Comparison of ENCODE assay signal across 11 mouse cellular contexts in the genomic region with DNA sequence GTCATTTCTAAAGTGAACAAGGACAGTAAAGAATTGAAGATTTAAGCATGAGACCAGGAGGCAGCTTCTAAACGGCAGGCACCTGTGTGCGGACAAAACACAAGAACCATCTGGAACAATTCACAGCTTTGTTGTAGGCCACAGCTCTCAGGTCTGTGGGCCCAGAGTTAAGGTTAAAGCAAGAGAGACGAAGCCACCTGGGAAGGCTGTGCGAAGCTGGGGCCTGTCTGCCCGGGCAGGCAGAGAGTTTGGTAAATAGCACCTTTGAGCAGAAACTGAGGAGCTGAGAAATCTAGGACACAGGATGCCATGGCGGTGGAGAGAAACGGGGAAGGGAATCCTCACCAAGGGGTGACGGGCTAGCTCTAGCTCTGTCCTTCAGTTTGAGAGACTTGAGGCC. TPM values are rescaled to one million over a fixed set of nuclear protein-coding genes. Genes with fewer than 3 reads are reported as not detected.
A peak's percentile ranks its signal among the peaks of the same experiment; 100 is the strongest.
DNase-seq lines count a peak whose midpoint lies in the region; ATAC-seq lines count a peak whose summit lies in the region.
"Had no signal": no experiment of that assay in that cellular context is flagged by ENCODE, and none has a peak within 500 bp of the region (broad histone marks: within the 10 kb centered on the region; RNA-seq: fewer than 3 reads in every experiment).

No protein-coding gene starts in this region.

- H3K4me3 ChIP-seq in heart, embryonic 12.5 days = no peak overlapping the region
- peak overlapping the region; percentile 76 for H3K4me3 ChIP-seq in embryonic facial prominence, embryonic 10.5 days
- H3K4me3 ChIP-seq in hindbrain, embryonic 14.5 days (replicated peaks; ENCODE audit: low read length) = peak overlapping the region; percentile 76
- peak overlapping the region; percentile 75 for H3K4me3 ChIP-seq in midbrain, embryonic 13.5 days (replicated peaks)
- H3K4me3 ChIP-seq: embryonic facial prominence, embryonic 13.5 days had no signal

- H3K27ac ChIP-seq in heart, embryonic 12.5 days (ENCODE audit: poor library complexity, severe bottlenecking) = no peak overlapping the region
- H3K27ac ChIP-seq in embryonic facial prominence, embryonic 10.5 days (replicated peaks) = no peak overlapping the region
- H3K27ac ChIP-seq in hindbrain, embryonic 14.5 days = no peak overlapping the region
- H3K27ac ChIP-seq in midbrain, embryonic 13.5 days = peak overlapping the region; percentile 86
- H3K27ac ChIP-seq: embryonic facial prominence, embryonic 13.5 days had no signal

- H3K9me3 ChIP-seq in heart, embryonic 12.5 days (replicated peaks) = no peaks in the 10 kb centered on the region
- no peaks in the 10 kb centered on the region for H3K9me3 ChIP-seq in embryonic facial prominence, embryonic 10.5 days
- H3K9me3 ChIP-seq in hindbrain, embryonic 14.5 days (ENCODE audit: control insufficient read depth, low read length) = no peaks in the 10 kb centered on the region
- H3K9me3 ChIP-seq in midbrain, embryonic 13.5 days = no peaks in the 10 kb centered on the region
- H3K9me3 ChIP-seq: embryonic facial prominence, embryonic 13.5 days had no signal

- WGBS in heart, embryonic 12.5 days = 89% methylated on average over 8 of the region's 8 CpGs
- 89% methylated on average over 8 of the region's 8 CpGs for WGBS in embryonic facial prominence, embryonic 10.5 days
- 85% methylated on average over 8 of the region's 8 CpGs for WGBS in hindbrain, embryonic 14.5 days
- 88% methylated on average over 8 of the region's 8 CpGs for WGBS in midbrain, embryonic 13.5 days

- peaks cover 79% of the 10 kb centered on the region for H3K4me1 ChIP-seq in heart, embryonic 12.5 days (replicated peaks)
- peaks cover 76% of the 10 kb centered on the region for H3K4me1 ChIP-seq in embryonic facial prominence, embryonic 10.5 days
- peaks cover 35% of the 10 kb centered on the region for H3K4me1 ChIP-seq in hindbrain, embryonic 14.5 days (replicated peaks; ENCODE audit: control insufficient read depth, insufficient read depth, low read length)
- peaks cover 90% of the 10 kb centered on the region for H3K4me1 ChIP-seq in midbrain, embryonic 13.5 days (replicated peaks)

- no peak overlapping the region for H3K9ac ChIP-seq in heart, embryonic 12.5 days
- peak overlapping the region; percentile 85; the same call in 1 of the 2 replicates for H3K9ac ChIP-seq in hindbrain, embryonic 14.5 days
- H3K9ac ChIP-seq in midbrain, embryonic 13.5 days (replicated peaks) = peak overlapping the region; percentile 92
- H3K9ac ChIP-seq: embryonic facial prominence, embryonic 13.5 days had no signal

- H3K36me3 ChIP-seq in heart, embryonic 12.5 days = peaks cover 26% of the 10 kb centered on the region
- H3K36me3 ChIP-seq in embryonic facial prominence, embryonic 10.5 days (replicated peaks) = peaks cover 27% of the 10 kb centered on the region
- no peaks in the 10 kb centered on the region for H3K36me3 ChIP-seq in hindbrain, embryonic 14.5 days (replicated peaks; ENCODE audit: control insufficient read depth, insufficient read depth)
- H3K36me3 ChIP-seq in midbrain, embryonic 13.5 days = peaks cover 10% of the 10 kb centered on the region; the same call in 1 of the 2 replicates

- intact Hi-C loops in heart, postnatal 36 days (cut with DNase I) = no loop called here

- H3K4me2 ChIP-seq in heart, embryonic 12.5 days = peak overlapping the region; percentile 82
- H3K4me2 ChIP-seq in hindbrain, embryonic 14.5 days (replicated peaks) = peak overlapping the region; percentile 86
- peak overlapping the region; percentile 72 for H3K4me2 ChIP-seq in midbrain, embryonic 13.5 days (replicated peaks)

- H3K27me3 ChIP-seq in heart, embryonic 12.5 days (replicated peaks) = no peaks in the 10 kb centered on the region
- H3K27me3 ChIP-seq in embryonic facial prominence, embryonic 10.5 days (replicated peaks; ENCODE audit: low read depth, poor library complexity, severe bottlenecking) = peaks cover 13% of the 10 kb centered on the region
- no peaks in the 10 kb centered on the region for H3K27me3 ChIP-seq in hindbrain, embryonic 14.5 days (ENCODE audit: control insufficient read depth, insufficient read depth, low read length)
- no peaks in the 10 kb centered on the region for H3K27me3 ChIP-seq in midbrain, embryonic 13.5 days
- H3K27me3 ChIP-seq: embryonic facial prominence, embryonic 13.5 days had no signal

- no peak for ATAC-seq in heart, embryonic 12.5 days (ENCODE audit: insufficient number of reproducible peaks, low FRiP score)
- no peak for ATAC-seq in hindbrain, embryonic 14.5 days (ENCODE audit: low FRiP score)
- ATAC-seq in midbrain, embryonic 13.5 days = no peak

- DNase-seq in heart, postnatal 36 days = no peak
- DNase-seq in embryonic facial prominence, embryonic 10.5 days (ENCODE audit: low spot score) = no peak
- DNase-seq in hindbrain, embryonic 14.5 days (ENCODE audit: low spot score) = no peak
- DNase-seq in T-cell, adult 2 months (ENCODE audit: low spot score) = no peak
- no peak for DNase-seq in adrenal gland, adult 2 months
- DNase-seq in adrenal gland, postnatal 4 days (ENCODE audit: low spot score in 2 of 2) = no peak
- DNase-seq: kidney, postnatal 14 days had no signal

RNA-seq across cellular contexts. Expression of gene Btg2, which starts 3.4 kb away (rescaled TPM):
- polyA plus RNA-seq in heart, embryonic 12.5 days (2016; fragmentation: Nextera tagmentation; extraction: Ambion mirVana) = 37.8 and 40.4 TPM in 2 replicates
- total RNA-seq in heart, postnatal 36 days (2021) = 10 to 100 TPM; 26.6 to 61.0 TPM
- 32.5 and 40.4 TPM in 2 replicates for polyA plus RNA-seq in embryonic facial prominence, embryonic 10.5 days (2016; fragmentation: Nextera tagmentation; extraction: Ambion mirVana)
- polyA plus RNA-seq in hindbrain, embryonic 14.5 days (2014; fragmentation: Nextera tagmentation; extraction: Ambion mirVana) = 26.3 and 29.0 TPM in 2 replicates
- 109 and 110 TPM in 2 replicates for polyA plus RNA-seq in midbrain, embryonic 13.5 days (2015; fragmentation: Nextera tagmentation; extraction: Ambion mirVana)
- total RNA-seq in adrenal gland, adult 2 months (2021) = 10 to 100 TPM; 20.3 to 55.2 TPM
- polyA plus RNA-seq in adrenal gland, adult 2 months (2012; rRNA removed) = 18.9 and 25.1 TPM in 2 replicates
- 10 to 100 TPM; 25.6 to 27.8 TPM for total RNA-seq in adrenal gland, postnatal 4 days (2021)

RNA-seq across cellular contexts. Expression of gene Chit1, which starts 35.5 kb away (rescaled TPM):
- 0.32 and 0.49 TPM in 2 replicates for polyA plus RNA-seq in heart, embryonic 12.5 days (2016; fragmentation: Nextera tagmentation; extraction: Ambion mirVana)
- not detected for total RNA-seq in heart, postnatal 36 days (2021)
- 0.09 TPM in 1 of 2 replicates, not detected in the other for polyA plus RNA-seq in embryonic facial prominence, embryonic 10.5 days (2016; fragmentation: Nextera tagmentation; extraction: Ambion mirVana)
- polyA plus RNA-seq in hindbrain, embryonic 14.5 days (2014; fragmentation: Nextera tagmentation; extraction: Ambion mirVana) = 0.20 and 0.23 TPM in 2 replicates
- polyA plus RNA-seq in midbrain, embryonic 13.5 days (2015; fragmentation: Nextera tagmentation; extraction: Ambion mirVana) = 0.09 and 0.27 TPM in 2 replicates
- not detected for total RNA-seq in adrenal gland, adult 2 months (2021)
- 0.07 and 0.08 TPM in 2 replicates for polyA plus RNA-seq in adrenal gland, adult 2 months (2012; rRNA removed)
- total RNA-seq in adrenal gland, postnatal 4 days (2021) = not detected
- total RNA-seq: adrenal gland, adult 18-20 months had no signal
- polyA plus RNA-seq: embryonic facial prominence, embryonic 13.5 days had no signal

RNA-seq across cellular contexts. Expression of gene Fmod, which starts 38.5 kb away (rescaled TPM):
- polyA plus RNA-seq in heart, embryonic 12.5 days (2016; fragmentation: Nextera tagmentation; extraction: Ambion mirVana) = 15.7 and 17.5 TPM in 2 replicates
- 10 to 100 TPM in 1 of 2 experiments, 1 to 10 TPM in 1; 8.6 to 13.2 TPM for total RNA-seq in heart, postnatal 36 days (2021)
- 2.0 and 2.2 TPM in 2 replicates for polyA plus RNA-seq in embryonic facial prominence, embryonic 10.5 days (2016; fragmentation: Nextera tagmentation; extraction: Ambion mirVana)
- 5.3 and 6.2 TPM in 2 replicates for polyA plus RNA-seq in hindbrain, embryonic 14.5 days (2014; fragmentation: Nextera tagmentation; extraction: Ambion mirVana)
- 5.5 and 5.7 TPM in 2 replicates for polyA plus RNA-seq in midbrain, embryonic 13.5 days (2015; fragmentation: Nextera tagmentation; extraction: Ambion mirVana)
- total RNA-seq in adrenal gland, adult 2 months (2021) = 10 to 100 TPM; 10.1 to 12.4 TPM
- polyA plus RNA-seq in adrenal gland, adult 2 months (2012; rRNA removed) = 13.4 and 17.9 TPM in 2 replicates
- total RNA-seq in adrenal gland, postnatal 4 days (2021) = 10 to 100 TPM; 18.5 to 28.1 TPM
